Mouse (Mus musculus): Measurements from ENCODE around the gene Synrg. TPM values are rescaled to one million over a fixed set of nuclear protein-coding genes. Genes with fewer than 3 reads are reported as not detected.

Synrg gene
- total RNA-seq, 2 experiments from 2014 or later = 32.1 to 41.5 TPM

DNA sequence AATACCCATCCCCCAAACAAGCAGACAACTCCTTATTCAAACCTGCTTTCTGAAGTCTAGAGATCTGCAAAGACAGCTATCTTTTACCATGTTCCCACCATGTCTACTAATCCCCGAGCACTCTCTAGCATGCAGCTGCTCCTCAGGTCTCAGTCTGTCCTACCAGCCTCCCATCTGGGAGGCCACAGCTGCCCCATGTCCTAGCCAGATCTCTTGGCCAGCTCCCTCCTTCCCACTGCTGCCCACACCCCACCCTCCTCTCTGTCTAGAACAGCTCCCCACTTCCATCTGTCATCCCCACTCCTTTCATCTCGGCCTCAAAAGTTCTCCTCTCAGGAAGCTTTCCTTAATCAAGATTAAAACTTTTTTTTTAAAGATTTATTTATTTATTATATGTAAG is 112.8 kb downstream of the Synrg start:
- DNase-seq = no peak

DNA sequence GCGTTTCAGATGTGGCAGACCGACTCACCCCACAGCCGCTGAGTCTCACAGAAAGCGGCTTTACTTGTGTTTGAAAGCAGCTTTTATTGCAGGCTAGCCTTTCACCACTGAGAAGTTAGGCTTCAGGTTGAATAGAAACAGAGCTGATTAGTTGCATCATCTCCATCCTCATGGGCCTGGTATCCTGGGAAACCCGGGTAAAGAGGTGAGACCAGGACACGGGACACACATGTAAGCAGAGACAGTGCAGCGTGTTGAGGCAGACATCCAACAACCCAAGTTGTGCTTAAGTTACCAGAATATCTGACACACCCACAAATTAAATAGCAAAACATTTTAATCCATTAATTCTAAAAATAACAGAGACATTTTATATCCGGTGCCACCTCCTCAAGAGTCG is 114.4 kb downstream of the Synrg start:
- DNase-seq = no peak

DNA sequence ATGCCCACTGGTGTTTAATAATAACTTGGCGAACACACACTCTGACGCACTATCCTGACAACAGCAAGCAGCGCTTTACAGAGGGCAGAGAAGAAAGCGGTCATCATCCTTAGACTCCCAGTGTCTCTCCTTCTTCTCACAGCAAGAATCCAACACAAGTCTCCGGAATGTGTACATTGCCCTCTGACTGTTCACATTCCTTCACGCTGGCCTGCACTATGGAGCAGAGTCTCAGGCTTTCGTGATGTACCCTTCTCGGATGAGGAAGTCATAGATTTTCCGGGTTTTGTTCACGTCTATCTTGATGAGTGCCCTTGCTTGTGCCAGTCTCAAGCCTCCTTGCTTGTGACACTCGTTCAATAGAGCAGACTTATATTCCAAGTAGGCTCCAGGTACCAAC is 115.1 kb downstream of the Synrg start:
- DNase-seq = no peak

DNA sequence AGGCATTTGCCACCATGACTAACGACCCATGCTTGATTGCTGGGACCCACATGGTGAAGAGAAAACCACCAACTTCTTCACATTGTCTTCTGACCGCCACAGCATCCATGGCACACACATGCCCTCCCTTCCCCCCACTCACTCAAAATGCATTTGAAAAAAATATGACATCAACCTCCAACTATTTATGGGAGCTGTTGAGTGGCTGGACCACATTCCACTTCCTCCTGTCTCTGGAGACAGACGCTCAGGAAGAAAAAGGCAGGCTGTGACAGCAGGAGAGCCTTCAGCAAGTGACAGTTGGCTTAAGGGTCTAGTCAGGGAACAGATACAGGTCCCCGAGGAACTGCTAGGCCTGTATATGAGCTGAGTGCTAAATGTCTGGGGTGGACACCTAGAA is 115.7 kb downstream of the Synrg start:
- no peak for DNase-seq

DNA sequence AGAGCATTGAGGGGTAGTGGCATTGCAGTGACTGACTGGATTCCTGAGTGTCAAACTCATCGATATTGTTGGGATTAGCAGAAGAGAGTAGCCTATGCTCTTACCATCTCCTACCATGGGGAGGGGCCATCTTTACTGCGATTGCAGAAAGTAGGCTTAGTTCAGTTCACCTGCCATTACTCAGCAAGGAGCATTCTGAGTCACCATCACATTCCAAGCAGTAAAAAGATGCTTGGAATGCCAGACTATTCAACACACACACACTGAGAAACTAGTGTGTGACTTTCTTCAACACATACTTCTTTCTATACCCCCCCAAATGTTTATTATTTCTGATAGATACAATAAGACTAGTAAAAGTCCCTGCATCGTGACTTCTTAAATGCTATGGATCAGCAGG is 116.1 kb downstream of the Synrg start:
- no peak for DNase-seq

DNA sequence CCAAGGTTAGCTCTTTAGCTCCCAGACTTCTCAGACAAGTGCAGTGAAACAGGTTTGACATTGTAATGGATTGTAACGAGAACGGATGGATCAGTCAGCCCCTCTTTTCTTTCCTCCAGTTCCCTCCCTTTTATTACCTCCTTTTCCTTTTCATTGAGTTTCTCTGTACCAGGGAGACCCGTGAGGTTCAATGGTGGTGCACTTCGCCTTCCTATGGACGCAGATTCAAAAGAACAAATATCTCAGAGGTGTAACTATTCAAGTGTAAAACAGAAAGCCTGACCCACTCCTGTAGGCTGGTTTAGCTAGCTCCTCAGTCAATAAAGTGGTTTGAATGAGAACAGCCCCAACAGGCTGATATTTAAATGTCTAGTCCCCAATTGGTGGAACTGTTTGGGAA is 117.7 kb downstream of the Synrg start:
- DNase-seq = no peak

DNA sequence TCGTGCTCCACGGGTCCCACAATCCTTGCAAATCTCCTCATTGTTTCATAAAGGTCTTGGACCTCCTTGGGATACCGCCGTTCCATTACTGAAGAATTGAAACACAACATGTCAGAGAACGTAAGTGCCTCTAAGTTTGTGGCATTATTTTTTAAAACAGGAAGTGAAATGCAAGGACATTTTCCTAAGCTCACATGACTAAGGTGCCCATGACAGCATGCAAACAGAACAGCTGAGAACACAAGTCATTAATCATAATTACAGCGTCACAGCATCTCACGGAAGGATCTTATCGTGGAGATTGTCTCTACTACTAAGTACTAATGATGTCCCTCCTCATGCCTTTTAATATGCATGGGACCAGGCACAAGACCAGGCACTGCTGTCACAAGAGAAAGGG is 126.3 kb downstream of the Synrg start:
- no peak for DNase-seq

Other genes starting within 250 kb of the Synrg start
- gene Wfdc21, start 217.5 kb upstream of the Synrg start, total RNA-seq (2021) = not detected
- gene Heatr6, start 210.7 kb upstream of the Synrg start, total RNA-seq (2021) = 1 to 10 TPM; 8.1 to 10.0 TPM
- gene Hnf1b, start 114.4 kb upstream of the Synrg start, total RNA-seq (2021) = not detected
- gene Ddx52, start 22.4 kb upstream of the Synrg start, total RNA-seq (2021) = 10 to 100 TPM; 11.0 to 12.4 TPM
- gene Dusp14, start 104.8 kb downstream of the Synrg start, total RNA-seq (2021) = 10 to 100 TPM in 1 of 2 experiments, 1 to 10 TPM in 1; 8.5 to 10.4 TPM
- 10 to 100 TPM; 14.2 TPM for gene Tada2a, start 165.2 kb downstream of the Synrg start, total RNA-seq (2021)
- 10 to 100 TPM; 15.7 to 16.4 TPM for gene Acaca, start 165.2 kb downstream of the Synrg start, total RNA-seq (2021)
- not detected for gene Gm11437, start 203.0 kb downstream of the Synrg start, total RNA-seq (2021)